Mouse (Mus musculus): ENCODE measurements around the gene Tma7. TPM values are rescaled to one million over a fixed set of nuclear protein-coding genes. Genes with fewer than 3 reads are reported as not detected.

Tma7 gene
- polyA plus RNA-seq, 1 experiment from 2014 or later: 793 TPM

DNA sequence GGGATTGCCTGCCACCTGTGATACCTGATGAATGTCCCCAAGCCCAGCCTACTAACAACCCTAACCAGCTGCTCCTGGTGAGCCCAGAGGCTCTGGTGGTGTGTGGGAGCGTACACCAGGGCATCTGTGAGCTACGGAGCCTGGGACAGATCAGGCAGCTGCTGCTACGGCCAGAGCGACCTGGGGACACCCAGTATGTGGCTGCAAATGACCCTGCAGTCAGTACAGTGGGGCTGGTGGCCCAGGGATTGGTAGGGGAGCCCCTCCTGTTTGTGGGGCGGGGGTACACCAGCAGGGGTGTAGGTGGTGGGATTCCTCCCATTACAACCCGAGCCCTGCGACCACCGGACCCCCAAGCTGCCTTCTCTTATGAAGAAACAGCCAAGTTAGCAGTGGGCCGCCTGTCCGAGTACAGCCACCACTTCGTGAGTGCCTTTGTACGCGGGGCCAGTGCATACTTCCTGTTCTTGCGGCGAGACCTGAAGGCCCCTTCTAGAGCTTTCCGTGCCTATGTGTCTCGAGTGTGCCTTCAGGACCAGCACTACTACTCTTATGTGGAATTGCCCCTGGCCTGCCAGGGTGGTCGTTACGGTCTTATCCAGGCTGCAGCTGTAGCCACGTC is 18.0 kb upstream of the Tma7 start:
- H3K27ac ChIP-seq: no peak overlapping the region
- no peaks in the 10 kb centered on the region for H3K9me3 ChIP-seq
- 94% methylated on average over 20 of the region's 20 CpGs for WGBS
- H3K27me3 ChIP-seq (ENCODE audit: poor library complexity, severe bottlenecking): no peaks in the 10 kb centered on the region
- no peak for DNase-seq (ENCODE audit: extremely low spot score, low spot score)
- H3K36me3 ChIP-seq (replicated peaks): peaks cover 74% of the 10 kb centered on the region
- H3K4me1 ChIP-seq: peaks cover 39% of the 10 kb centered on the region
- no peak overlapping the region for H3K4me3 ChIP-seq

DNA sequence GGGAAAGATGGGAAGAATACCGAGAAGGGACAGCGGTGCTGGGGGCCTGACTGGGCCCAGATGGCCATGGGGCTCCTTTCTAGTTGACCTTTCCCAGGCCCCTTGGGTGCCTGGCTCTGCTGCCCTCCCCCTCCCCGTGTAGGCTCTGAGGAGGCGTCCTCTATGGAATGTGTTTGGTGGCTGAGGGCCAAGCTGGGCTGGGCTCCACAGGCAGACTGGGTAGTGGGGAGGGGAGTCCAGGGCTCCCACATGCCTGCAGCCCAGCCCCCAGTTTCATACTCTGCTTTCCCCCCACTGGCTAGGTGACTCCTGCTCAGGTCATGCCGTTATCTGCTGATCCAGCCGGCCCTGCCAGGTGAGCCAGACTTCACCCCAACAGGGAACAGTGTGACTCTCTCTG is 16.6 kb upstream of the Tma7 start:
- Histone ChIP-seq H3K27me3 (ENCODE audit: poor library complexity, severe bottlenecking) (no peaks in the 10 kb centered on the region), H3K36me3 (replicated peaks) (peaks cover 59% of the 10 kb centered on the region), H3K4me3 (peak overlapping the region; percentile 83; the same call in 1 of the 2 replicates), H3K27ac (peak overlapping the region; percentile 60; the same call in 1 of the 2 replicates), H3K9me3 (no peaks in the 10 kb centered on the region), H3K4me1 (peaks cover 46% of the 10 kb centered on the region)
- no peak for DNase-seq (ENCODE audit: extremely low spot score, low spot score)
- WGBS: 75% methylated on average over 6 of the region's 6 CpGs

DNA sequence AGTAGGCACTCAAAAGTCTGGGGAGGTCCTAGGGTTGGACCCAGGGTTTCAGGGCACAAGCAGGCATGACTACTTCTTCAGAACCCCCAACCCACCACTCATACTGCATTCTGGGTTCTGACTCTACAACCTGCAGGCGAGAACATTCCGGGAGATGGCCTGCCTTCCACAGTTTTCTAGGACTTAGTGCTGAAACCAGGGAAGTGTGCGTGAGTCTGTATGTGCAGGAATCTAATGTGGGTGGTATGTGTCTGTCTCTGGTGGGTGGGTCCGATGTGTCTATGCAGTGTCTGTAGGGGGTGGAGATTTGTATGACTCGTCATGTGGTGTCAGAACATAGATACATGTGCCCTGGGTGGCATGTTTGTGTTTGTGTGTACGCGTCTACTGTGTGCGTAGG is 16.0 kb upstream of the Tma7 start:
- Histone ChIP-seq H3K27ac (no peak overlapping the region), H3K4me1 (peaks cover 52% of the 10 kb centered on the region), H3K4me3 (peak overlapping the region; percentile 83; the same call in 1 of the 2 replicates), H3K9me3 (no peaks in the 10 kb centered on the region), H3K27me3 (ENCODE audit: poor library complexity, severe bottlenecking) (no peaks in the 10 kb centered on the region), H3K36me3 (replicated peaks) (peaks cover 53% of the 10 kb centered on the region)
- 95% methylated on average over 8 of the region's 8 CpGs for WGBS
- no peak for DNase-seq (ENCODE audit: extremely low spot score, low spot score)

DNA sequence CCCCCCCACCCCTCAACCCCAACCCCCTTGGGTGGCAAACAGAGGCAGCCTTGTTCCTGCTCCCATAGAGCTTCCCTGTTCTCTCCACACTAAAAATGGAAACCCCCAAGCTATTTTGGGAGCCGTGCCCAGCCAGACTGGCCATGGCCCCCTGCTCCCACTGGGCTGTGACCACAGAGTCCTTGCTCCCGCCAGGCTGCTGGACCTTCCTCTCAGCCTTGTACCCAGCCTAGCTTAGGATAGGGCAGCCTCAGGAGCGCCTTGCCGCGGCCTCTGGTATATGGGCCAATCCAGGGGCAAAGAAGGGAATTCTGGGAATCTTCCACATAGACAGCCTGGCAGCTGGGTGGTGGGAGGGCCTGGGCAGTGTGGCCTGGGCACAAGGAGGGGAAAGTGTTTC is 15.4 kb upstream of the Tma7 start:
- no peaks in the 10 kb centered on the region for H3K27me3 ChIP-seq (ENCODE audit: poor library complexity, severe bottlenecking)
- H3K36me3 ChIP-seq (replicated peaks): peaks cover 49% of the 10 kb centered on the region
- H3K4me3 ChIP-seq: peak overlapping the region; percentile 83
- WGBS: 71% methylated on average over 5 of the region's 5 CpGs
- no peaks in the 10 kb centered on the region for H3K9me3 ChIP-seq
- peaks cover 57% of the 10 kb centered on the region for H3K4me1 ChIP-seq
- H3K27ac ChIP-seq: peak overlapping the region; percentile 100
- no peak for DNase-seq (ENCODE audit: extremely low spot score, low spot score)

DNA sequence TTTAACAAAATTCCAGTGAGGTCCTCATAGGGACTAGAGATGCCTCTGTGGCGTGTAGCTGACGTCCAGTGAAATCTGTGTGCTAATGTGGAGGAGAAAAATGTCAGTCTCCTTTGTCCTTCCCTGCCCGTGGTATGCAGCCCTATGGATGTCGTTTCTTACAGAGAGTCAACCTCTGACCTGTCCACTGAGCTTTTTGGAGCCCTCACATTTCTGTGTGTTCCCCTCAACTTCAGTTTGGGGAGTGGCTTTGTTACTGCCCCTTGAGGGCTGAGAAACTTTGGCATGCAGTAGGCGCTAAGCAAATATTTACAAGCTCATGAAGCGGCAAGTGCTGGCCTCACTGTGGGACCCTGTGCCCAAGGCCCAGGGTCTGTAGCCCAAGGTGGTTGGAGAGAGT is 14.9 kb upstream of the Tma7 start:
- Histone ChIP-seq H3K4me3 (peak overlapping the region; percentile 83), H3K9me3 (no peaks in the 10 kb centered on the region), H3K4me1 (peaks cover 61% of the 10 kb centered on the region), H3K27ac (peak overlapping the region; percentile 100), H3K36me3 (replicated peaks) (peaks cover 48% of the 10 kb centered on the region), H3K27me3 (ENCODE audit: poor library complexity, severe bottlenecking) (no peaks in the 10 kb centered on the region)
- WGBS: 25% methylated on average over 6 of the region's 6 CpGs
- DNase-seq (ENCODE audit: extremely low spot score, low spot score): no peak

DNA sequence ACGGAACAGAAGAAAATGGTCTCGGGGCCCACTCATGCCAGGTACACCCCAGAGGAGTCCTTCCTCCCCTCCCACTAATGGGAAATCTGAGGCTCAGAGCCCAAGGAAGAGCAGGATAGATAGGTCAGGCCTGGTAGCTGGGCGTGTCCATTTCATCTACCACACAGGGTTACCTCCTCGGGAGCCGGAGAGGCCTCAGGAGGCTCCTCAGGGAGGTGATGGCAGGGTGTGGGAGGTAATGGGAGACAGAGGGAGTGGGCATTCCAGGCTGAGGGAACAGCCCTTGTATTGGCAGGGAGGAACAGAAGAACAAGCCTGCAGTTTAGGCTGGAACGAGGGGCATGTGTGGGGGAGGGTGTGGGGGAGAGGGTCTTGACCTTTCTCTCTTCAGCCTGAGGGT is 14.5 kb upstream of the Tma7 start:
- peaks cover 47% of the 10 kb centered on the region for H3K36me3 ChIP-seq (replicated peaks)
- H3K9me3 ChIP-seq: no peaks in the 10 kb centered on the region
- no peak for DNase-seq (ENCODE audit: extremely low spot score, low spot score)
- H3K27ac ChIP-seq: peak overlapping the region; percentile 100
- peaks cover 63% of the 10 kb centered on the region for H3K4me1 ChIP-seq
- WGBS: 32% methylated on average over 6 of the region's 6 CpGs
- H3K27me3 ChIP-seq (ENCODE audit: poor library complexity, severe bottlenecking): 0 out of 2 replicates have a peak, but pooled peaks cover 3% of the 10 kb centered on the region
- H3K4me3 ChIP-seq: peak overlapping the region; percentile 83

DNA sequence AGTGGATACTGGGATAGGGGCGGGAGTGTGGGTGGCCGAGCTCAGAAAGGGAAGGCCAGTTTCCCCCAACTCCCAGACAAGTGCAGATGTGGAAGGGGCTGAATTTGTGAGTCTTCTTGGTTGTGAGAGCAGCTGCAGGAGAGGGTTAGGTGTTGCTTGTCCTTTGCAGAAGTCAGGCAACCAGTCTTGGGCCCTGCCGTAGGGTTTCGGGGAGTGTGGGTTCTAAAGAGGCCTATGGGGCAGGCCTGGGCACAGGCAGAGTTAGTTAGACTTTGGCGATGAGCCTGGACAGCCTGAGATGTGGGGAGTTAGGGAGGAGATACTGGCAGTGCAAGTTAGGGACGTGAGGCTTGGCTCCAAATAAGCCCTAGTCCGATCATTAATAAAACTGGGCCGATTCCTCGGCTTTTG is 13.9 kb upstream of the Tma7 start:
- Histone ChIP-seq H3K36me3 (replicated peaks) (peaks cover 47% of the 10 kb centered on the region), H3K27ac (peak overlapping the region; percentile 100), H3K27me3 (ENCODE audit: poor library complexity, severe bottlenecking) (0 out of 2 replicates have a peak, but pooled peaks cover 9% of the 10 kb centered on the region), H3K4me3 (peak overlapping the region; percentile 83), H3K9me3 (no peaks in the 10 kb centered on the region), H3K4me1 (peaks cover 68% of the 10 kb centered on the region)
- DNase-seq (ENCODE audit: extremely low spot score, low spot score): no peak
- WGBS: 23% methylated on average over 9 of the region's 9 CpGs

DNA sequence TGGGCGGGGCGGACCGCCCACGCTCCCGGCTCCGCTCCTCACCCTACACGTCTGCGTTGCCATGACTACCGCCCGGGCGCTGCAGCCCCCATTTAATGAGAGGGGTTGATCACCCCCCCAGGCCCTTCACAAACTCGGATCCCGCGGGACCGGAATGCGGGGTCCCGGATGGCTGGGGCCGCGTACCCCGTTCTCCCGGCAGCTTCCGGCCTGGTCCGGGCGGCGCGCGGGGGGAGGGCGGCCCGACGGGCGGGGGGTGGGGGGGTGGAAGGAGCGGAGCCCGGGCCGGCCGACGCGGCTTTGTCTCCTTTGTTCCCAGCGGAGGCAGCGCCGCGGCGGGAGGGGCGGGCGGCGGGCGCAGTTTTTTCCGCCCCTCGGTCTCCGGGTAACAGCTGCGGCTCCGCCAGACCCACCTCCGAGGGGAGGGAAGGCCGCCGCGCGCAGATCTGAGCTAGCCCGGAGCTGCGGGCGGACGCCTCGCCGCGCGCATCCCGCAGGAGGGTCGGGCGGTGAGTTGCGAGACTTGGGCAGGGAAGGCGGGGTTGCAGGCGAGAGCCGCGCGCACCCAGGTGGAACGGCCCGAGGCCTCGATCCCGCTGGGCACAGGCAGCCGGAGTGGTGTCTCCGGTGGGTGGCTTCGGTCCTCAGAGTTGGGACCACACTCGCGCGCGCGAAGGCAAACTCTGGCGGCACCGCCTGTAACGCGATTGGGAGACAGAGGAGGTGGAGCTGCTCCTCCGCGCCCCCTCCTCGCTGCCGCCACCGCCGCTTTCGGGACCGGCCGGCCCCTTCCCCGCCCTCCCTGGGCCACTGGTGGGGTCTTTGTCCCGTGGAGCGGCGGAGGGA is 13.0 kb upstream of the Tma7 start, which contains the start of gene Plxnb1:
Gene Plxnb1 (plus strand): TSS at position 253 of the 846 bp plus-strand sequence.
- Histone ChIP-seq H3K9me3 (no peaks in the 10 kb centered on the region), H3K27me3 (ENCODE audit: poor library complexity, severe bottlenecking) (0 out of 2 replicates have a peak, but pooled peaks cover 10% of the 10 kb centered on the region), H3K4me3 (peak within 1 kb of the TSS; percentile 83), H3K27ac (peak within 1 kb of the TSS; percentile 100), H3K4me1 (peaks cover 77% of the 10 kb centered on the region), H3K36me3 (replicated peaks) (peaks cover 46% of the 10 kb centered on the region)
- under 1% methylated on average over 100 of the region's 102 CpGs for WGBS
- peak; percentile 88 for DNase-seq (ENCODE audit: extremely low spot score, low spot score)

DNA sequence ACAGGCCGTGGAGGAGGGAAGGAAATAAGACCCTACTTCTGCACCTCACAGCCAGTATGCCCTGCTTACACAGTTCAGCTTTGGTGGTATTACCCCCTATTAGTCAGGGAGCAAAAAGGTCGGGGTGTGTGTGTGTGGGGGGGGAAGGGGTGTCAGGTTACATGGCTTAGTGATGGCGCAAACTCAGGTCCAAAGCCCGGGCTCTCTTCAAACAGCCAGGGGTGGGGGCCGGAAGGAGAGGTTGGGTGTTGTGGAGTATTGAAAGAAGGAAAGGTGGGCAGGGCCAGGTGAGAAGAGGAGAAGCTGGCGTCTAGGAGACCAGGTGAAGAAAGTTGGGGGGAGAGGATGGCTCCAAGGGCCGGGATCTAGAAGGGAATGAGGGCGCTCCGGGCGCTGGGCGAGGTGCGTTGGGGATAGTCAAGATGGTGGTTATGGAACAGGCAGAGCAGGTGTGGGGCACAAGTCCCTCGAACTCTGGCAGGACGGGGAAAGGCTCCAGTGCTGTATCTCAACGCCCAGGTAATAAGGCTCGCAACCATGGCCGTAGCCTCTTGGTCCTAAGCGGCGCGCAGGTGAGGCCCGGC is 12.3 kb upstream of the Tma7 start:
- peaks cover 84% of the 10 kb centered on the region for H3K4me1 ChIP-seq

DNA sequence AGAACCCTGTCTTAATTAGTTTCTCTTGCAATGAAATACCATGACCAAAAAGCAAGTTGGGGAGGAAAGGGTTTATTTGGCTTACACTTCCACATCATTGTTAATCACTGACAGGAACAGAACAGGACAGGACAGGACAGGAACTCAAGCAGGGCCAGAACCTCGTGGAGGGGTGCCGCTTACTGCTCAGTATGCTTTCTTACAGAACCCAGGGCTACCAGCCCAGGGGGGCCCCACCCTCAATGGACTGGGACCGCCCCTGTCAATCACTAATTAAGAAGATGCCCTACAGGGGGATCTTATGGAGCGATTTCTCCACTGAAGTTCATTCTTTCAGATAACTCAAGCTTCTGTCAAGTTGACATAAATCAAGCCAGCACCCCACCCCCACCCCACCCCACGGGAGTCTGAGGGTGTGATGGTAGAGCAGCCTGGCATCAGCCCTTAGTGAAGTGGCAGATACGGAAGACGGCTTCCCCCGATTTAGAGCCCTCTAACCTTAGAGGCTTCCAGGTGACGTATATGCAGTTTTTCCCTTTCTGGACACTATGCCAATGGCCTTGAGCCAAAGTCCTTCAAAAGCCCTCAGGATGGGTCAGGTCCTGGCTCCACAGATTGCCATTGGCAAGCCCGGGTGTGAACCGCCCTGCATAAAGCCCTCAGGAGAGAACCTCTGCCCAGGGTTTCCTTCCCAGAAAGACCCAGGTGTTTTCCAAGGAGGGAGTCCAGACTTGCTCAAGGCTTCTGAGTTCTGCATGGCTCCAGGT is 11.6 kb upstream of the Tma7 start:
- H3K9me3 ChIP-seq: no peaks in the 10 kb centered on the region
- DNase-seq (ENCODE audit: extremely low spot score, low spot score): no peak
- peaks cover 32% of the 10 kb centered on the region for H3K36me3 ChIP-seq (replicated peaks)
- H3K4me1 ChIP-seq: peaks cover 80% of the 10 kb centered on the region
- peak overlapping the region; percentile 83 for H3K4me3 ChIP-seq
- 0 out of 2 replicates have a peak, but pooled peaks cover 10% of the 10 kb centered on the region for H3K27me3 ChIP-seq (ENCODE audit: poor library complexity, severe bottlenecking)
- H3K27ac ChIP-seq: peak overlapping the region; percentile 100
- WGBS: 10% methylated on average over 11 of the region's 11 CpGs

More for the DNA sequence above, 12.3 kb upstream of the Tma7 start:
- Histone ChIP-seq H3K27ac (peak overlapping the region; percentile 100), H3K9me3 (no peaks in the 10 kb centered on the region), H3K36me3 (replicated peaks) (peaks cover 39% of the 10 kb centered on the region), H3K27me3 (ENCODE audit: poor library complexity, severe bottlenecking) (0 out of 2 replicates have a peak, but pooled peaks cover 10% of the 10 kb centered on the region), H3K4me3 (peak overlapping the region; percentile 83)
- WGBS: under 1% methylated on average over 21 of the region's 21 CpGs
- peak; percentile 68 for DNase-seq (ENCODE audit: extremely low spot score, low spot score)

DNA sequence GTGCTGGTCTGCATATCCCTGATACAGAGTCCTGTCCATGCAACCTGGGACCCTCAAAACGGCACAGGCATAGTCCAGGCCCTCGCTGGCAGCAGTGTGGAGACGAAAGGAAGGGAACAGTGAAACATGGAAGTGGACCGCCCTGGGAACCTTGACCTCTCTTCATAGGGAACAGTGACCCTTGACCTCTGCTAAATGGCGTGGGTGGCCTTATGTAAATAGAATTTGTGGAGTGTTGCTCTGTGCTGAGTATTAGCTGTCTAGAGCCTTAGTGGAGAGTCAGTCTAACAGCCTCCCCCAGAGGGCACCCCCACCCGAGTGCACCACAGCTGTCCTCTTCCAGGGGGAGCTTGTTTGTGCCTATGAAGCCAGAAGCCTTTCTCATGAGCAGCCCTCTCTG is 10.4 kb upstream of the Tma7 start:
- H3K27ac ChIP-seq: no peak overlapping the region
- peaks cover 25% of the 10 kb centered on the region for H3K36me3 ChIP-seq (replicated peaks)
- 45% methylated on average over 6 of the region's 6 CpGs for WGBS
- no peak for DNase-seq (ENCODE audit: extremely low spot score, low spot score)
- no peak overlapping the region for H3K4me3 ChIP-seq
- H3K4me1 ChIP-seq: peaks cover 77% of the 10 kb centered on the region
- no peaks in the 10 kb centered on the region for H3K9me3 ChIP-seq
- H3K27me3 ChIP-seq (ENCODE audit: poor library complexity, severe bottlenecking): 0 out of 2 replicates have a peak, but pooled peaks cover 10% of the 10 kb centered on the region

DNA sequence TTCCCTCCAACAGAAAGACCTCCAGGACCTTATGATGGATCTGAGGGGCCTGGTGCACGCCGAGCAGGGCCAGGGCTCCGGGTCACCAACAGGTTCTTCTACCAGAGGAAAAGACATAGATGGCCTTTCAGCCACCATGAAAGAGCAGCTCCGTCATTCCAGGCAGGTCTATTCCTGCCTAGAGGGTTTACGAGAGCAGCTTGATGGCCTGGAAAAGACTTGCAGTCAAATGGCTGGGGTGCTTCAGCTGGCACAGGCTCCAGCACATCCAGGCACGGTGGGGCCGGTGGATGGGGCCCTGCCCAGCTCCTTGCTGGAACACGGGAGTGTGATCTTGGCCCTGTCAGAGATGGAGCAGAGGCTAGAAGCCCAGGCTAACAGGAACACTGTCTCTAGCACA is 9.4 kb upstream of the Tma7 start:
- no peak for DNase-seq (ENCODE audit: extremely low spot score, low spot score)
- WGBS: 91% methylated on average over 8 of the region's 8 CpGs
- peaks cover 23% of the 10 kb centered on the region for H3K36me3 ChIP-seq (replicated peaks)
- H3K4me1 ChIP-seq: peaks cover 76% of the 10 kb centered on the region
- H3K9me3 ChIP-seq: no peaks in the 10 kb centered on the region
- no peak overlapping the region for H3K4me3 ChIP-seq
- 0 out of 2 replicates have a peak, but pooled peaks cover 10% of the 10 kb centered on the region for H3K27me3 ChIP-seq (ENCODE audit: poor library complexity, severe bottlenecking)
- H3K27ac ChIP-seq: no peak overlapping the region

Data from forebrain, embryonic 10.5 days (tissue).